Mouse (Mus musculus) cerebral cortex, adult 2 months (tissue): ENCODE data around the gene Ctla2a.

Experiments used
- WGBS: fragments of 180-500 bp; shearing (Covaris S2); methylation state at CpG from one replicate; pipeline ENCODE4 v1.1.7; 2018; 5-methylcytosine and 5-hydroxymethylcytosine counted together

The Ctla2a gene

DNA sequence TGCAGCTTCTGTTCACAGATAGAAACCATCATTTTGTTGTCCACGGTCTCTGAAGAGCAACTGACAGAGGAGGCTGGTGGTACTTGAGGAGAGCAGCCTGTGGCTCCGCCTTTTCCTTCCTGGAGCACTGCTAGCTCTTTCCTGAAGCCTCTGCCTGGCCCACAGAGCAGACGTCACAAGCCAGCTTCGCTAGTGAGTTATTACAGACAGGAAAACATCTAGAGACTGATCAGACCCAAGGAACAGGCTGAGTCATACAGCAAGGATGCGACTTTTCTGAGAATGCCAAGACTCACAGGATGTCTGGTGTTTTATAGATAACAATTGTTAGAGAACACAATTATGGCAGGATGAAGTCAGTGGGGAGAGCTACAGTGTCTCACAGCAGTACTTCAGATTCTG, at the start of gene Ctla2a, which contains the start of gene Gm49391:
Gene Ctla2a, minus strand, starts transcription at position 126 of the 402 bp plus-strand sequence.
Gene Gm49391, minus strand, starts transcription at position 72 of the 402 bp plus-strand sequence.
- 56% methylated on average over 5 of the region's 5 CpGs for WGBS

DNA sequence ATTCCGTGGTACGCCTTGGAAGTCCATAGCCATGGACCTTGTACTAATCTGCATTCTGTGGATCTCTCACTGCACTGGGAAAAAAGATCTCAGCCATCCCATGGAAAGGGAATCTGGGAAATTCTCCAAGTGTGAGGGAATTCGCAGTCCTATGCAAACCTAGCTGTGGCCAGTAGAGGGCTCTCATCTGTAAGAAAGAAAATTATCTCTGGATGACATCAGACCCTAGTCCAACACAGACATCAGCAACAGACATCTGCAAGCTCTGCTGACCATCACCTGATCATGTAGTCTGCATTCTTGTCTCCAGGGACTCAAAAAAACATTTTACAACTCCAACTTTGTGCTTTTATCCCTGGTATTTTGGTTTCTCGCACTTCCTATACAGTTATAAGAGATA, 35.9 kb upstream of the Ctla2a start:
- WGBS = 77% methylated on average over 4 of the region's 4 CpGs

- 30% methylated on average over 5 of the region's 5 CpGs for WGBS
These were observed 27.6 kb upstream of the Ctla2a start for GRCm38 (mm10) chr13:60963985-60964384.

DNA sequence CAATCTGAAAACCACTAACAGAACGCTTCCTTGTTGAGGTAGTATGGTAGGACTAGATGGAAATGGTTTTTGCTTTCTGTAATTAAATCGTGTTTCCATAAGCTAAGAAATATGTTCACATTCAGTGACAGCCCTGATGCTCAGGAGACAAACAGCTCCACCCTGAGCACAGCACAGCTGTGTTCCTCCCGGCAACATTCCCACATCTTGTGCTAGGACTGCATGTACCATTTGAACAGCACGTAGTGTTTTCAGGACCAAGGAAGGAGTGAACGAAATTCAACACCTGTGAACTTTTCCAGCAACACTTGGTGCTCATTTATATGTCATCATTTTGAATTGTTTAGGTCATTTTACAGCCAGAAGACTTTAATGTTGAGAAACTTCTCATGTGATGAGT, 25.3 kb upstream of the Ctla2a start:
- 71% methylated on average over 5 of the region's 5 CpGs for WGBS

DNA sequence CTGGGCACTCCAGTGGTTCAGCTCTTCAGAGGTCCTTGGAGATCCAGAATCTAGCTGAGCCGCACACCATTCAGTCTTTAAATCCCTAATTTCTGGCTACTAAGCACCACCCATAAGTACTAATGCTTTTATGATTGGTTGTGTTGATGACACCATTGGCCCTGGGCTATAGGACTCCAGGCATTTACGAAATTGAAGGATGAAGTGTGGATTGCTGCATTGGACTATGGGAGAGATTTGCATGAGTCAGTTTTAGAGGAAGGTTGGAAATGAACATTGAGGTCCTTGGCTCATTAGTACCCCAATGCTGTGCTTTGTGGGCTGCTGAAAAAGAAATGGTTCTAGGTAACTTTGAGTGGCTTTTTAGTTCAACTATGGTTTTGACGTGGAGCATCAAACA, 5.5 kb upstream of the Ctla2a start, which contains the start of gene Tpbpa:
Gene Tpbpa, minus strand, starts transcription at position 101 of the 400 bp plus-strand sequence.
- 77% methylated on average over 3 of the region's 3 CpGs for WGBS

GRCm38 (mm10) chr13:60935490-60935889, 935 bp downstream of the Ctla2a start, which contains the start of gene Gm49393:
TSS of gene Gm49393 (minus strand) at chr13:60935590.
- WGBS = 61% methylated on average over 2 of the region's 2 CpGs

DNA sequence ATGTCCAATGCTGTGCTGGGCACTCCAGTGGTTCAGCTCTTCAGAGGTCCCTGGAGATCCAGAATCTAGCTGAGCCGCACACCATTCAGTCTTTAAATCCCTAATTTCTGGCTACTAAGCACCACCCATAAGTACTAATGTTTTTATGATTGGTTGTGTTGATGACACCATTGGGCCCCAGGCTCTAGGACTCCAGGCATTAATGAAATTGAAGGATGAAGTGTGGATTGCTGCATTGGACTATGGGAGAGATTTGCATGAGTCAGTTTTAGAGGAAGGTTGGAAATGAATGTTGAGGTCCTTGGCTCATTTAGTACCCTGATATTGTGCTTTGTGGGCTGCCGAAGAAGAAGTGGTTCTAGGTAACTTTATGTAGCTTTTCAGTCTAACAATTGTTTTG, 31.6 kb downstream of the Ctla2a start, which contains the start of gene Tpbpb:
Gene Tpbpb, minus strand, starts transcription at position 101 of the 400 bp plus-strand sequence.
- 79% methylated on average over 2 of the region's 2 CpGs for WGBS

DNA sequence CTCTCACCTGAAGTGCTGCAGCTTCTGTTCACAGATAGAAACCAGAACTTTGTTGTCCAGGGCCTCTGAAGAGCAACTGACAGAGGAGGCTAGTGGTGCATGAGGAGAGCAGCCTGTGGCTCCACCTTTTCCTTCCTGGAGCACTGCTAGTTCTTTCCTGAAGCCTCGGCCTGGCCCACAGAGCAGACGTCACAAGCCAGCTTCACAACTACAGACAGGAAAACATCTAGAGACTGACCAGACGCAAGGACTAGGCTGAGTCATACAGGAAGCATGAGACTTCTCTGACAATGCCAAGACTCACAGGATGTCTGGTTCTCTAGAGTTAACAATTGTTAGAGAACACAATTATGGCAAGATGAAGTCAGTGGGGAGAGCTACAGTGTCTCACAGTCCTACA, 39.1 kb downstream of the Ctla2a start, which contains the start of gene Ctla2b:
Gene Ctla2b, minus strand, starts transcription at position 120 of the 400 bp plus-strand sequence.
- WGBS = 85% methylated on average over 3 of the region's 3 CpGs

- WGBS = 80% methylated on average over 8 of the region's 8 CpGs
These were observed 39.6 kb downstream of the Ctla2a start, which contains the start of gene Gm49392 for GRCm38 (mm10) chr13:60896794-60897193. TSS of gene Gm49392 (minus strand) at chr13:60896894.

DNA sequence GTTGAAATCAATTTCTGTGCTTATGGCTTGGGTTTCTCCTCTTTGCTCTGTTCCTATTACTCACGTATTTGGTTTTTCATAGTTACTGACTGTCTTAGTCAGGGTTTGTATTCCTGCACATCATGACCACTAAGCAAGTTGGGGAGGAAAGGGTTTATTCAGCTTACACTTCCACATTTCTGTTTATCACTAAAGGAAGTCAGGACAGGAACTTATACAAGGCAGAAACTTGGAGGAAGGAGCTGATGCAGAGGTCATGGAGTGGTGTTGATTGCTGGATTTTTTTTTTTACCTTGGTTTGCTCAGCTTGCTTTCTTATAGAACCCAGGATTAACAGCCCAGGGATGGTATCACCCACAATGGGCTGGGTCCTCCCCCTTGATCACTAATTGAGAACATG, 44.1 kb downstream of the Ctla2a start:
- 91% methylated on average over 1 of the region's 1 CpGs for WGBS
